In the genomic region with DNA sequence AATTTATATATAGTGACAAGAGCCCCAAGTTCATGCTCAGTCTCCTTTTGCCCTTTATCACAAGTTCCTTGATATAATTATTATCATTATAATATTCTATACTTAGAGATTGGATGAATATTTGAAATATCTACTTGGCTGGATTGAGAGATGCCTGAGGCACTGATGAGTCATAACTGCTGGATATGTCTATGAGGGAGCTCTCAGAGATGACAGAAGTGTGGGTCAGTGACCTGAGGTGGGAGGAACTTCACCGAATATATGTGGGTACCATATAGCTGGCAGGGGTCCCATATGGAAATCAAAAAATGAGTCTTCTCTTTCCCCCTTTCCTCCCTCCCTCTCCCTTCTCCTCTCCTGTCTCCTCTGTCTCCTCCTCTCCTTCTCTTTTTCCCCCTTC, we compare ENCODE assay signal across 20 mouse cellular contexts.
DNase-seq lines count a peak whose midpoint lies in the region; ATAC-seq and TF ChIP-seq lines count a peak whose summit lies in the region.
"Had no signal": no experiment of that assay in that cellular context is flagged by ENCODE, and none has a peak within 500 bp of the region (broad histone marks: within the 10 kb centered on the region; RNA-seq: fewer than 3 reads in every experiment).

No protein-coding gene starts in this region.

- H3K9ac ChIP-seq in heart, embryonic 12.5 days = no peak overlapping the region
- H3K9ac ChIP-seq: heart, embryonic 15.5 days; hindbrain, embryonic 12.5 days had no signal

- H3K27me3 ChIP-seq in heart, embryonic 12.5 days (replicated peaks) = no peaks in the 10 kb centered on the region
- H3K27me3 ChIP-seq: heart, embryonic 15.5 days; hindbrain, embryonic 12.5 days had no signal

- H3K36me3 ChIP-seq in heart, embryonic 12.5 days = no peaks in the 10 kb centered on the region
- H3K36me3 ChIP-seq: embryonic facial prominence, embryonic 10.5 days; forebrain, embryonic 10.5 days; heart, embryonic 10.5 days; heart, embryonic 15.5 days; hindbrain, embryonic 12.5 days had no signal

- TF ChIP-seq CTCF in cortical plate, adult 2 months (IDR thresholded peaks at IDR 0.05; ENCODE audit: extremely low read depth, insufficient read depth, low read length) = no peak

- H3K9me3 ChIP-seq in heart, embryonic 12.5 days (replicated peaks) = no peaks in the 10 kb centered on the region
- H3K9me3 ChIP-seq: embryonic facial prominence, embryonic 10.5 days; forebrain, embryonic 10.5 days; heart, embryonic 10.5 days; heart, embryonic 15.5 days; hindbrain, embryonic 12.5 days had no signal

- no peak overlapping the region for H3K4me2 ChIP-seq in heart, embryonic 12.5 days
- H3K4me2 ChIP-seq: heart, embryonic 15.5 days; hindbrain, embryonic 12.5 days had no signal

- ATAC-seq in heart, embryonic 12.5 days (ENCODE audit: insufficient number of reproducible peaks, low FRiP score) = no peak
- ATAC-seq: forebrain, embryonic 14.5 days; hindbrain, embryonic 16.5 days; inflammation-experienced regulatory T-cells, adult 6 months; intestine, postnatal 0 days had no signal

- WGBS in heart, embryonic 12.5 days = 61% methylated on average over 1 of the region's 1 CpGs

- DNase-seq in heart, adult 18-20 months = no peak
- peak; percentile 14 for DNase-seq in right cerebral cortex, adult 18-20 months
- DNase-seq in right cerebral cortex, postnatal 25 days = no peak
- DNase-seq in cerebellum, adult 11 months = no peak
- DNase-seq: adrenal gland, postnatal 10 days; cerebellum, adult 9-11 months; cerebellum, postnatal 36 days; gastrocnemius, postnatal 10 days had no signal

- H3K4me3 ChIP-seq in heart, embryonic 12.5 days = no peak overlapping the region
- H3K4me3 ChIP-seq in cortical plate, adult 2 months (ENCODE audit: insufficient read depth, low read length) = no peak overlapping the region
- H3K4me3 ChIP-seq: embryonic facial prominence, embryonic 10.5 days; erythroblast, embryonic 14.5 days; forebrain, embryonic 10.5 days; heart, embryonic 10.5 days; heart, embryonic 15.5 days; hindbrain, embryonic 12.5 days had no signal

- H3K4me1 ChIP-seq in heart, embryonic 12.5 days (replicated peaks) = peaks cover 14% of the 10 kb centered on the region
- no peaks in the 10 kb centered on the region; the same call in 1 of the 2 replicates for H3K4me1 ChIP-seq in cortical plate, adult 2 months (ENCODE audit: control insufficient read depth, insufficient read depth, low read length)

- no peak for TF ChIP-seq POLR2A in cortical plate, adult 2 months (IDR thresholded peaks at IDR 0.05; ENCODE audit: extremely low read depth, insufficient read depth, low read length)

- H3K27ac ChIP-seq in heart, embryonic 12.5 days (ENCODE audit: poor library complexity, severe bottlenecking) = peak overlapping the region; percentile 52; the same call in 1 of the 2 replicates
- 0 out of 2 replicates have a peak overlapping the region, but pooled peaks have one; percentile 12 for H3K27ac ChIP-seq in cortical plate, adult 2 months (ENCODE audit: insufficient read depth, low read length)
- H3K27ac ChIP-seq: embryonic facial prominence, embryonic 10.5 days; forebrain, embryonic 10.5 days; heart, embryonic 10.5 days; heart, embryonic 15.5 days; hindbrain, embryonic 12.5 days had no signal
